Mouse (Mus musculus): ENCODE measurements around the gene Ajm1. TPM values are rescaled to one million over a fixed set of nuclear protein-coding genes. Genes with fewer than 3 reads are reported as not detected.

Ajm1 gene
- 1 to 10 TPM; 2.2 to 3.5 TPM for total RNA-seq (2023)

DNA sequence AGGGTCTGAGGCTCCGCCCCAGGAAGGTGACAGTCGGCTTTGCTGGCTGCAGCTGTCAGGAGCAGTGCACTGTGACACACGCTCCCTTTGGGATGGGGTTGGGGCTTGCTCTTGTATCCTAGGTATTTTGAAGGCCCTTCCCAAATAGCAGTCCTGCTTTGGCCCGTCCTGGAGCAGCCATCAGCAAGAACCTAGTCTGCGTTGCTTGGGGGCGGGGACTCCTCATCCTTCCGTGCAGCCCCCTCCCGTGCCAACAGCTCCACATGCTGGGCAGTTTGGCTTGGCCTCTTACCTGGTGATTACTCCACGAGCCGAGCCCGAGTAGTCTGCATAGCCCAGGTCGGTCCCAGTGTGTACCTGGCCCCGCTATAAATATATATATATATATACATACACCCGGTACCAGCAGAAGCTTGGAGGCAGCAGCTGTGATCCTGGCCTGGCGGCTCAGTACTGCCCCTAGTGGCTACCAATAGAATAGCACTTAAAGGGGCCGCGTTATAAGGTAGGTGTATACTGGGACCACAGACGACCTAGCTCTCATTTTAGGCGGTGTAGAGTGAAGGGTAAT, at the start of gene Ajm1:
Ajm1 (minus strand) TSS at position 464 of the 571 bp plus-strand sequence.

DNA sequence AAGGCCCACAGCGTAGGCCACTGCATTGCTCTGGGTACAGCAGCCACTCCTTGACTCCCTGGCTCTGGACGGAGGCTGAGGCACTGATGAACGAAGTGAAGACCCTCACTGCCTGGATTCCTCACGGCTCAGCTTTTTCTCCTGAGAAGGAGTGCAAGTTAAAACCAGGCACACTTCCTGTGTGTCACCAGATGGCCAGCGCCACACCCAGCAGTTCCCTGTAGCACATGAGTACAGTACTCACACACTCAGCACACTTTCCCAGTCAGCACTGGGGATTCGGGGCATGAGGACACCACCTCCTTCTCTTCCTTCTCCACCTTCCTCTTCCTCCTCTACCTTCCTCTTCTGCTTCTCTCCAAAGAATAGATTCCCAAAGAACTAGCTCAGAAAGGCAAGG, 46.3 kb upstream of the Ajm1 start, which contains the start of gene Fcna:
Fcna (minus strand) TSS at position 220 of the 400 bp plus-strand sequence.

DNA sequence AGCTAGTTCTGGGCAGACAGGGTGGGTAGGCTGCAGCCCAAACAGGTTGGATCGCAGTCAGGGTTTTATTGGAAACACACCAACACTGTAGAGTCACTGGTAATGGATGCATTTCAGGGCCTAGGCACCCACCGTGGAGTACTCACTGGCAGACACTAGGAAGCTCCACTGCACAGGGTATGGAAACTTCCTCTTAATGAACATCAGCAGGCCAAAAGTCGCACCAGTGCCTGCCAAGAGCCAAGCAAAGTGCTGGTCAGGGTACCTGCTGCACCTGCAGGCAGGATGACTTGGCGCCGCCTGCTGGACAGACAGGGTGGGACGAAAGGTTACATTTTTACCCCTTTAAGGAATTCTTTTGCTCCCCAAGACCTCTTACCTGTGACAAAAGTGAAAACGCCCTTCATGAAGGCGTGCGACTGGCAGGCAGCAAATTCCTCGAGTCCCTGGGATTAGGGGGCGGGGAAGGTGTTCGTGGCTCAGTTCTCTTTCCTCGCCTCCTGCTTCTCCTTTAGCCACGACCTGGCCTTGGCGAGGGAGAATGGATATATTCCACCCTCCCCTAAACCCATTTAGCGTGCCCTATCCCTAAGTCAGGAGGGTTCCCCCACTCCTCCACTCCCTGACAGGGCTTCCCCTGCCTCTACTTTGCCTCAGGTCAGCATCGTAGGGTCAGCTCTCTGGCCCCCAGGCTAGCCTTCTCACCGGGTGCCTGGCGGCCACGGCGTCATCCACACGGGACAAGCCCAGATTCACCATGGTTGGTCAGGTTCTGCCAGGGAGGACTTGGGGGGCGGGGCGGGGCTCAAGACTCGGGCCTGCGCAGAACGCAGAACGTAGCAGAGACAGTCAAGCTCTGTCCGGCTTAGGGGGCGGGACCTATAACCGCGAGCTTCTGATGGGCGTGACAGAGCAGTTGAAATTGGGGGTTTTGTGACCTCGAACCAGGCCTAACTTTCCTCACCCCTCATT, 40.0 kb upstream of the Ajm1 start, which contains the start of gene Tmem141:
Tmem141 (minus strand) TSS at position 777 of the 972 bp plus-strand sequence.

DNA sequence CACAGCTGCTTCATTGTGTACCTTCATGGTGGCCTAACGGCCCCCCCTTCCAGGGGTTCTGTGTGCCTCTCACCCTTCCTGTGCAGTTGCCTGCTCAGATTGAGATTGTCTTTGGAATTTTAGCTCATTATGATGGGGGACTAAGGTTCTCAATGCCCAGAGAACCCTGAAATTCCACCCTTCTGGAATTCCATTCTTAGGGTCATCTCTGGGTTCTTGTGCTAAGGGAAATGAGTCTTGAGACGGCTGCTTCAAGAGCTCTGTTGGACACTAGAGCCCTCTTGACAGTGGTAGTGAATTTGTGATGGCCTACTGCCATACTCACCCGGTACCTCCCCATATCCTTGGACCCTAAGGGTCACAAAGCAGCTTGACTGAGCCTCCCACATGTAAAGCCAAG, 36.0 kb upstream of the Ajm1 start, which contains the start of gene Ccdc183:
Ccdc183 (minus strand) TSS at position 101 of the 400 bp plus-strand sequence.

DNA sequence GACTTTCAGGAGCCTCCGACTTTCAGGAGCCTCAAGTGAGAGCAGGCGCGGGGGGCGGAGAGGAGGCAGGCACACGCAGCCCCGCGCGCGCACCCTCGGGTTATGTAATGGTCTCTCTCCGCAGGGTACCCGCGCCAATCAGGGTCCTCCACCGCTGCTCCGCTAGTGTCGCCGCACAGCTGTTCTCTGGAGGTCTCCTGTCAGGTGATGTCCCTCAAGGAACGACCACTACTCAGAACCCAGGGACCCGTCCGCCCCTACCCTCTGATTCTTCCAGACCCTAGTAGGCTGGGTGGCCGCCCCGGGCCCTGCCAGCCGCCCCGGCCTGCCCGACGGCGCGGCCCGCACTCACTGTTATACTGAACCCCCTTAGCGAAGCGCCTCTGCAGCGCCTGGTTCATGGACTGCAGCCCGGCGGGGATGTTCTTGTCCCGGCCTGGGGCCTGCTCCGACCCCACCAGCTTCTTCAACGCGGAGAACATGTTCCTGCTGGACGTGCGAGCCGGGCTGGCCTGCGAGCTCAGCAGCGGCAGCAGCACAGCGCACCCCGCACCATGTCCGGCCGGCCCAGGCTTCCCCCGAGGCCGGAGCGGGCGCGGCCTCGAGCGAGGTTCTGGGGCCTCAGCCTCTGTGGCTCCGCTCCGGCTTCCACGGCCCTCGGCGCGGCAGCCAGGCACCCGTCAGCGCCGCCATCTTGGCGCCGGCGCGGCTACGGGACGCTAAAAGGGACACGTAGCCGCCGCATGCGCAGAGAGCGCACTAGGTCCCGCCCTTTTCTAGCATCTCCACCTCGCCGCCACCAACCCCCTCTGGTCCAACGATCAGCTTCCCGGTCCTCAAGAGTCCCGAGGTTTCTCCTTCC, 26.4 kb upstream of the Ajm1 start, which contains the start of gene Rabl6:
Rabl6 (minus strand) TSS at position 761 of the 862 bp plus-strand sequence.

DNA sequence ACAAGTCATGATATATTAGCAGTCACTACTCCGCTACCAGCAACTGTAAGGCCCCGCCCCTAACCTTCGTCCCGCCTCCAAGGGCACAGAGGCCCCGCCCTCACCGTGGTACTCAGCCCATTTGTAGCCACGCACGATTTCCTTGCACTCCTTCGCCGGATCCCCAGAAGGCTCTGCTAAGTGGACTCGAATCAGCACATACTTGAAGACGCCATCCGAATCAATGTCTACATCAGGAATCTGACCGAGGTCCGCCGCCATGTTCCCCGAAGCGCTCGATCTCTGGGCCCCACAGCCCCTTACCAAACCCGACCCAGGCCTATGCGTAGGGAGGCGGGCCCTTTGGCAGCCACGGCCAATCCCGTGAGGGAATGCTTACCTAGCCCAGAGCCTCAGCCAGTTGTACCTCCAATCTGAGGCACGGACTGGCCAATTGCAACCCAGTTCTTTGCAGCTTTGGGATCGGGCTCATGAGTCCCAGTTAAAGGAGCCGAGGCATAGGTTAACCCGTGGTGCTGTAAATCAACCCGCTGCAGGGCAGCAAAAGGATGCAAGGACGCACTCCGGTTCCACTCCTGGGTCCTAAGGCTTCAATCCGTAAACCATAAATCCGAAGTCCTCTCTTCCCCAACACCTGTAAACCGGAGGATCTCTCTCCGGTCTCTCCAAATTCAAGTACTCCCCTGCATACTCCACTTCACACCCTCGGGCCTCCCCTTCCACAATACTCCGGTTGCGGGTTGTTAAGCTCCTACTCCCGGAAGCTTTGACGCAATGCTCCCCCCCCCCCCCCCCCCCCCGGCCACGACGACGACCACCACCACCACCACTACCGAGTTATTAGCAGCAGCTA, 6.8 kb downstream of the Ajm1 start, which contains the start of the genes Mamdc4 and Phpt1:
Mamdc4 (minus strand) TSS at position 267 of the 853 bp plus-strand sequence.
Phpt1 (minus strand) TSS at position 646 of the 853 bp plus-strand sequence.

DNA sequence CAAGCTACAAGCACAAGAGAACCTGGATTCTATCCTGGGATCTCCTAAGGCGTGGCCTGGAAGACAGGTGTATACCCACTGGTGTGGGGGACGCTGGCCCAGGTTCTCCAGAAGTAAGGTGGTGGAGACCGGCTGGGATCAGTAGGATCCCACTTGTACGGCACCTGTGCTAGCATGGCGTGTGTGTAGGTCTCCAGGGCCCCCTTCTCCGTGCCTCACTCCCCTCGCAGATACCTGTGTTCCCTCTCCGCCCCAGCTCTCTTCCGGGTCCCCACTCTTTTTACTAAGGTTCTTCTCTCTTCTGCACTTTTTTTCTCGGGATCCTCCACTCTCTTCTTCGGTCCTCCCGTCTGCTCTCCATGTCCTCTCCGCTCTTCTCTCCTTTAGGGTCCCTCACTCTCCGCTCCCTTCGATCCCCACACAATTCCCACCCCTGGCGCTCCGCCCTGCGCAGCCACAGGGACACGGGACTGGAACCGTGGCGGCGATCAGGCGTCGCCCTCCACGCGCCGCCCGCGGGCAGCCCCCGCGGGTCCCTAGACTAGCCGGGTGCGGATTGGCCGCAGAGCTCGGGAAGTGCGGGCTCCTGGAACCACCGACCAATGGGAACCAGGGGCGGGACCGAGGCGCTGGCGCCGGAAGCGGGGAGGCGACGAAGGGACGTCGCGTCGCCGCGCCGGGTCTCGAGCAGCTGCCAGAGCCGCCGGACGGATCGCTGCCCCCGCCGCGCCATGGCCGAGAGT, 24.2 kb downstream of the Ajm1 start, which contains the start of gene Edf1:
Edf1 (plus strand) TSS at position 627 of the 743 bp plus-strand sequence.

DNA sequence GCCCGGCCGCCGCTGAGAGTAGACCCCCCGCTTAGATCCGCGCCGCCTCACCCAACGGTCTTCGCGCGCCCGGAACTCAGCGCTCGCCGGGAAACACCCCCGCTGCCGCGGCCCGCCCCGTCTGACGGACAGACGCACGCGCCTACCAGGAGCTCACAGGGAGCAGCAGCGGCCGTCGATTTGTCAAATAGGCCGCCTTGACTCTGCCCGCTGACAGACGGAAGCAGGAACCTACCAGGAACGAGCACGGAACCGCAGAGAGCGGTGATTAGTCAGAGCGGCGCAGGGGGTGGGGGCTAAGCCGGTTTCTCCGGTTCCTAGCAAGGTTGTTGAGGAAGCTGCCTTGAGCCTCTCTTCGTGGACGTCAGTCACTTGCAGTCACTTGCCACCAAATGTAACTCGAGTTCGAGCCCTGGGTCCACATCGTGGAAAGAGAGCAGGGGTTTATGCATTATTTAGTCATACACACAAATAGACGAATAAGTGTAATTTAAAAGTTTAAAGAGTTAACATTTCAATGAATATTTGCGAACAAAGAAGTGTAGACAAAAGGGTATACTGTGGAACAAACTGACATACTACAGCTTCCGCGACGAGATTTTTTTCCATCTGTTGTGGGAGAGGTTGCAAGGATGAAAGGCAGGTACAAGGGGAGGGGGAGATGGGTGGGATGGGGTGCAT, 34.6 kb downstream of the Ajm1 start, which contains the start of gene Traf2:
Traf2 (minus strand) TSS at position 130 of the 681 bp plus-strand sequence.

Other genes starting within 250 kb of the Ajm1 start
- gene Man1b1, start 249.4 kb downstream of the Ajm1 start, total RNA-seq (2023), result 10 to 100 TPM; 33.9 to 41.6 TPM
- gene Dpp7, start 225.4 kb downstream of the Ajm1 start, total RNA-seq (2023), result 10 to 100 TPM; 25.9 to 31.9 TPM
- 10 to 100 TPM; 24.7 to 30.9 TPM for gene Uap1l1, start 216.1 kb downstream of the Ajm1 start, total RNA-seq (2023)
- gene Sapcd2, start 209.4 kb downstream of the Ajm1 start, total RNA-seq (2023), result not detected
- gene Entpd2, start 185.9 kb downstream of the Ajm1 start, total RNA-seq (2023), result not detected
- gene Npdc1, start 182.4 kb downstream of the Ajm1 start, total RNA-seq (2023), result not detected
- 10 to 100 TPM; 15.6 to 17.3 TPM for gene Fut7, start 158.5 kb downstream of the Ajm1 start, total RNA-seq (2023)
- gene Abca2, start 153.1 kb downstream of the Ajm1 start, total RNA-seq (2023), result 10 to 100 TPM; 35.3 to 36.1 TPM
- gene Clic3, start 124.9 kb downstream of the Ajm1 start, total RNA-seq (2023), result not detected
- gene Paxx, start 120.7 kb downstream of the Ajm1 start, total RNA-seq (2023), result 10 to 100 TPM; 24.0 to 34.2 TPM
- not detected for gene Ptgds, start 111.7 kb downstream of the Ajm1 start, total RNA-seq (2023)
- gene Lcn12, start 87.8 kb downstream of the Ajm1 start, total RNA-seq (2023), result not detected
- gene Fbxw5, start 81.0 kb downstream of the Ajm1 start, total RNA-seq (2023), result 10 to 100 TPM; 53.7 to 55.4 TPM
- 1 to 10 TPM in 1 of 2 experiments, not detected in 1; 1.0 TPM for gene C8g, start 80.0 kb downstream of the Ajm1 start, total RNA-seq (2023)
- 10 to 100 TPM; 26.9 to 27.7 TPM for gene Traf2, start 34.8 kb downstream of the Ajm1 start, total RNA-seq (2023)
- gene Edf1, start 23.9 kb downstream of the Ajm1 start, total RNA-seq (2023), result 100 to 1,000 TPM; 117 to 141 TPM
- gene Mamdc4, start 6.9 kb downstream of the Ajm1 start, total RNA-seq (2023), result 1 to 10 TPM; 1.4 to 1.7 TPM
- 1 to 10 TPM; 6.0 to 7.4 TPM for gene Phpt1, start 6.5 kb downstream of the Ajm1 start, total RNA-seq (2023)
- gene Rabl6, start 26.8 kb upstream of the Ajm1 start, total RNA-seq (2023), result 10 to 100 TPM; 72.6 to 82.4 TPM
- not detected for gene Ccdc183, start 35.9 kb upstream of the Ajm1 start, total RNA-seq (2023)
- 10 to 100 TPM; 21.2 to 22.8 TPM for gene Tmem141, start 40.2 kb upstream of the Ajm1 start, total RNA-seq (2023)
- gene Fcna, start 46.3 kb upstream of the Ajm1 start, total RNA-seq (2023), result 100 to 1,000 TPM; 205 to 232 TPM
- gene Lcn8, start 71.4 kb upstream of the Ajm1 start, total RNA-seq (2023), result not detected
- not detected for gene Lcn5, start 76.2 kb upstream of the Ajm1 start, total RNA-seq (2023)
- gene Lcn6, start 95.0 kb upstream of the Ajm1 start, total RNA-seq (2023), result not detected
- gene Lcn10, start 101.0 kb upstream of the Ajm1 start, total RNA-seq (2023), result not detected
- gene Obp2a, start 118.3 kb upstream of the Ajm1 start, total RNA-seq (2023), result not detected
- gene Bmyc, start 125.0 kb upstream of the Ajm1 start, total RNA-seq (2023), result 10 to 100 TPM; 15.9 to 20.1 TPM
- gene Obp2b, start 155.3 kb upstream of the Ajm1 start, total RNA-seq (2023), result not detected
- gene Lcn3, start 183.8 kb upstream of the Ajm1 start, total RNA-seq (2023), result not detected
- gene Lcn11, start 195.3 kb upstream of the Ajm1 start, total RNA-seq (2023), result not detected
- not detected for gene Gm13539, start 200.5 kb upstream of the Ajm1 start, total RNA-seq (2023)
- gene Glt6d1, start 234.1 kb upstream of the Ajm1 start, total RNA-seq (2023), result not detected
- gene Lcn9, start 241.4 kb upstream of the Ajm1 start, total RNA-seq (2023), result not detected

All from monocyte, adult 59 days (primary cell).